Mouse (Mus musculus): ENCODE results near the gene Atg101. TPM values are rescaled to one million over a fixed set of nuclear protein-coding genes. Genes with fewer than 3 reads are reported as not detected.
A peak's percentile ranks its signal among the peaks of the same experiment; 100 is the strongest.

Gene Atg101
- total RNA-seq, 1 experiment from 2014 or later, result 59.4 TPM

- ATAC-seq (replicated peaks in 1 of 2; ENCODE audit: insufficient read depth in 1 of 2, low FRiP score in 2 of 2, low TSS enrichment in 1 of 2, low read depth in 1 of 2, poor library complexity in 2 of 2, severe bottlenecking in 2 of 2), result no peak
Measured at GRCm38 (mm10) chr15:101271513-101271912, 12.6 kb upstream of the Atg101 start.

DNA sequence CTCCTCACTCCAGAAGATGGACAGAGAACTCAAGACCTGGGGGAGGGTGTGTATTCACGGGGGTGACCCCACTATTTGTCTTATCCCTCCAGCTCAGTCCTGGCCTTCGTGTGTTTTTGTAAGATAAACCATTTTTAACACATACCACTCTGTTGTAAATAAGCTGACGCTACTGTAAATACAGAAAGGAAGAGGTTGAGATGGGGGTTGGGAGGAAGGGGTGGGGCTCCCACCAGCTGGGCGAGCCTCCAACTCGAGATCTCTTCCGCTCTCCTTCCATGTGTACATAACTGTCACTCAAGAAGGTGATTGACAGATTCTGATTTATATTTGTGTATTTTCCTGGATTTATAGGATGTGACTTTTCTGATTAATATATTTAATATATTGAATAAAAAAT, 9.7 kb upstream of the Atg101 start:
- ATAC-seq (replicated peaks in 1 of 2; ENCODE audit: insufficient read depth in 1 of 2, low FRiP score in 2 of 2, low TSS enrichment in 1 of 2, low read depth in 1 of 2, poor library complexity in 2 of 2, severe bottlenecking in 2 of 2), result no peak

GRCm38 (mm10) chr15:101277351-101277899, 6.6 kb upstream of the Atg101 start:
- no peak for ATAC-seq (replicated peaks in 1 of 2; ENCODE audit: insufficient read depth in 1 of 2, low FRiP score in 2 of 2, low TSS enrichment in 1 of 2, low read depth in 1 of 2, poor library complexity in 2 of 2, severe bottlenecking in 2 of 2)

DNA sequence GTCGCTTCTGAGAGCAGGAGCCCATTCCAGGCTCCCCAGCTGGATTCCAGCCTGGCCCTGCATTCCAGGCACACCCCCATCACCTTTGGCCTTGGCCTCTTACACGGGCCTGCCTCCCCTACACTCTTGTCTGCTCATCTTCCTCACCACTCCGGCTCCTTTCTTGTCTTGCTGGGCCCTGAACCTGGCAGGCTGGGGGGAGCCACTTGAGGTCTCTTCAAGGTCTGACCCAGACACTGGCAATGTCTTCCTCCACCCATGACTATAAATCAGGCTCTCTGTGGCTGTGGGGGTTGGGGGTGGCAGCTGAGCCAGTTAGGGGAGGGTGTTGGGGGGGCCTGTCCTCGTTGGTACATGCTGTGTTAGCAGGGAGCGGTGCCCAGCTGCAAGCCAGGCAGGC, 5.5 kb upstream of the Atg101 start:
- no peak for ATAC-seq (replicated peaks in 1 of 2; ENCODE audit: insufficient read depth in 1 of 2, low FRiP score in 2 of 2, low TSS enrichment in 1 of 2, low read depth in 1 of 2, poor library complexity in 2 of 2, severe bottlenecking in 2 of 2)

- no peak for ATAC-seq (replicated peaks in 1 of 2; ENCODE audit: insufficient read depth in 1 of 2, low FRiP score in 2 of 2, low TSS enrichment in 1 of 2, low read depth in 1 of 2, poor library complexity in 2 of 2, severe bottlenecking in 2 of 2)
Measured at GRCm38 (mm10) chr15:101279430-101279999, 4.6 kb upstream of the Atg101 start.

DNA sequence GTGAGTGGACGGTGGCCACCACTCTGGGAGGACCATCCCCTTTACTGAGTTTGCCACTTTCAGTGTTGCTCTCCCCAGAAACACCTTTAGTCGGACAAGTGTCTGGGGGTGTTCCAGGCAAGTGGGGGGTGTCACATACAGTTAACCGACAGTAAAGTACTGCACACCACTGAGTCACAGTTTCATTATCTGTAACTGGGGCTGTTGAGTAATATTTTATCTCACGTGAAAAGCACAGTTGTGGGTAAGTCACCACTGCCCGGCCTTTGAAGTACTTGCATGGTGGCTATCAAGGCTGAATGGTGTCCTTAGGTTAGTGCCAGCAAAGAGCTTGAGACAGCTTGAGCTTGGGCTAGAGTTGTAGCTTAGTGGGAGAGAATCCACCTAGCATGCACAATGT, 1.6 kb upstream of the Atg101 start:
- no peak for ATAC-seq (replicated peaks in 1 of 2; ENCODE audit: insufficient read depth in 1 of 2, low FRiP score in 2 of 2, low TSS enrichment in 1 of 2, low read depth in 1 of 2, poor library complexity in 2 of 2, severe bottlenecking in 2 of 2)

DNA sequence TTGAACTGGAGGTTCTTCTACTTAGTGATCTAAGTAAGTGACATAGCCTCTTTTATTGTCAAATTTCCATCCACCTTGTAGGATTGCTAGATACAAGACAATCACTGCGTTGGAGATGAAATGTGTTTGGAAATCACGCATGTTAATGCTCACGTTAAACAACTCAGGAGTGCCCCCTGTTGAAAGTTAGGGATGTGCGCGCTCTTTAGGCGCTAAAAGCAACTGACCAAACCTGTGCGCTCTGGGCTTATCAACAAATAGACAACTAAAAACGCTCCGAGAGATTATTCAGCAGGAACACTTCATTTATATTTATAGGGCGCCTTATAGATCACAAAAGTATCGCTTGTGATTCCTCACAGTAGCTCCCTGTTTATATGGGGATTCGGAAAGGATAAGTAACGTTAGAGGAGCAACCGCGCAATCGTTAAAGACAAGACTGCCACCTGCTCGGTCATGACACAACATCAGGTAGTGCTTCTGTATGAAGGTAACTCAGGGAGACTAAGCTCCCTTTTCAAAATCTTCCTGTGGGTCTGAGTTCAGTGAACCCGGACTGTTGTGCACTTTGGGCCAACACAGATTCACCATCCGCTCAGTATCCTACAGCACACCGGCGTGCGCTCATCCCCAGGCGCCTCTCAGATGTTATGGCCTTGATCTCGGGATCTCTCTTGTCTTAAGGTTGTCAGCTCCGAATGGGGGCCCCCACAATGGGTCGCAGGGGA, 725 bp upstream of the Atg101 start:
- ATAC-seq (replicated peaks in 1 of 2; ENCODE audit: insufficient read depth in 1 of 2, low FRiP score in 2 of 2, low TSS enrichment in 1 of 2, low read depth in 1 of 2, poor library complexity in 2 of 2, severe bottlenecking in 2 of 2), result peak; percentile 41 to 43; a peak in 1 of 4 replicates

GRCm38 (mm10) chr15:101286129-101286770, 2.2 kb downstream of the Atg101 start:
- ATAC-seq (replicated peaks in 1 of 2; ENCODE audit: insufficient read depth in 1 of 2, low FRiP score in 2 of 2, low TSS enrichment in 1 of 2, low read depth in 1 of 2, poor library complexity in 2 of 2, severe bottlenecking in 2 of 2), result peak in 1 of 2 experiments; percentile 44; a peak in 1 of 4 replicates

DNA sequence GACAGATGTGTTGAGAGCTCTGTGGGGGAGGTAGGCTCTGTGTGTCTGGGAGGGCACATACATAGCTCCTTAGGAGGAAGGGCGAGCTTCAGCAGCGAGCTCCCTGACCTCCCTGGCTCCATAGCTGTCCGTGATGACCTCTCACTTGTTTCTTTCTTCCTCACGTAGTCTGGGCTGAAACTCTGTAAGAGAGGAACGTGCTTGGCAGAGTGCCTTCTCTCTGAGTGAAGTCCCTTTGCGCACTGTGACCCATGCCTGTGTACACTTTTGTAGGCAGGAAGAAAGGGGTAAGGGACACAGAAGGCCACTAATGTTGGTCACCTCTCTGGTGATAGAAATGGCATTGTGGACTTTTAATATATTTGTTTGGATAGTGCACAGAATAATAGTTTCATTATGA, 3.3 kb downstream of the Atg101 start:
- ATAC-seq (replicated peaks in 1 of 2; ENCODE audit: insufficient read depth in 1 of 2, low FRiP score in 2 of 2, low TSS enrichment in 1 of 2, low read depth in 1 of 2, poor library complexity in 2 of 2, severe bottlenecking in 2 of 2), result no peak

DNA sequence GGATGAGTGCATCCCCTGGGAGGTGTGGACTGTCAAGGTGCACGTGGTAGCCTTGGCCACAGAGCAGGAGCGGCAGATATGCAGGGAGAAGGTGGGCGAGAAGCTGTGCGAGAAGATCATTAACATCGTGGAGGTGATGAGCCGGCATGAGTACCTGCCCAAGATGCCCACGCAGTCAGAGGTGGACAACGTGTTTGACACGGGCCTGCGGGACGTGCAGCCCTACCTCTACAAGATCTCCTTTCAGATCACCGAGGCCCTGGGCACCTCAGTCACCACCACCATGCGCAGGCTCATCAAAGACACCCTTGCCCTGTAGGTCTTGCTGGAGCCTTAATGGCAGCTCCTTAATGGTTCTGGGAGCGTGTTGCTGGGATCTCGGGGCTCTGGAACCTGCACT, 6.3 kb downstream of the Atg101 start:
- ATAC-seq (replicated peaks in 1 of 2; ENCODE audit: insufficient read depth in 1 of 2, low FRiP score in 2 of 2, low TSS enrichment in 1 of 2, low read depth in 1 of 2, poor library complexity in 2 of 2, severe bottlenecking in 2 of 2), result no peak

DNA sequence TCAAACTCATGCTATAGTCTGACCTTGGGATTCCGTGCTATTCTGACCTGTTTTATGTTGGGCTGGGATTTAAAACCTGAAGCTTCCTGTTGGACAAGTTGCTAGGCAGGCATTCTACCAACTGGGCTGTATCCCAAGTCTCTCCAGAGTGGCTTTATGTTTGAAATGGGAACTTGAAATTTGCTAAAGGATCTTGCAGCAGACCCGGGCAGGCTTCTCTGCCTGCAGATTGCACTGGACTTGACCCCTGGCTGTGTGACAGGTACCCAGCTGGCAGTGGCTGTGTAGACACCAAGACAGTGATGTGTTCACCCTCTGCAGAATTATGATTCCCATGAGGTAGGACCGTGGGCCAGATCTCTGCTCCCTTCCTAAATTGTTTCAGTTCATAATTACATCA, 7.9 kb downstream of the Atg101 start:
- no peak for ATAC-seq (replicated peaks in 1 of 2; ENCODE audit: insufficient read depth in 1 of 2, low FRiP score in 2 of 2, low TSS enrichment in 1 of 2, low read depth in 1 of 2, poor library complexity in 2 of 2, severe bottlenecking in 2 of 2)

- ATAC-seq (replicated peaks in 1 of 2; ENCODE audit: insufficient read depth in 1 of 2, low FRiP score in 2 of 2, low TSS enrichment in 1 of 2, low read depth in 1 of 2, poor library complexity in 2 of 2, severe bottlenecking in 2 of 2), result no peak
Measured at GRCm38 (mm10) chr15:101293025-101293621, 9.1 kb downstream of the Atg101 start, which contains the start of gene 6030408B16Rik. Gene 6030408B16Rik, plus strand, starts transcription at chr15:101293212.

DNA sequence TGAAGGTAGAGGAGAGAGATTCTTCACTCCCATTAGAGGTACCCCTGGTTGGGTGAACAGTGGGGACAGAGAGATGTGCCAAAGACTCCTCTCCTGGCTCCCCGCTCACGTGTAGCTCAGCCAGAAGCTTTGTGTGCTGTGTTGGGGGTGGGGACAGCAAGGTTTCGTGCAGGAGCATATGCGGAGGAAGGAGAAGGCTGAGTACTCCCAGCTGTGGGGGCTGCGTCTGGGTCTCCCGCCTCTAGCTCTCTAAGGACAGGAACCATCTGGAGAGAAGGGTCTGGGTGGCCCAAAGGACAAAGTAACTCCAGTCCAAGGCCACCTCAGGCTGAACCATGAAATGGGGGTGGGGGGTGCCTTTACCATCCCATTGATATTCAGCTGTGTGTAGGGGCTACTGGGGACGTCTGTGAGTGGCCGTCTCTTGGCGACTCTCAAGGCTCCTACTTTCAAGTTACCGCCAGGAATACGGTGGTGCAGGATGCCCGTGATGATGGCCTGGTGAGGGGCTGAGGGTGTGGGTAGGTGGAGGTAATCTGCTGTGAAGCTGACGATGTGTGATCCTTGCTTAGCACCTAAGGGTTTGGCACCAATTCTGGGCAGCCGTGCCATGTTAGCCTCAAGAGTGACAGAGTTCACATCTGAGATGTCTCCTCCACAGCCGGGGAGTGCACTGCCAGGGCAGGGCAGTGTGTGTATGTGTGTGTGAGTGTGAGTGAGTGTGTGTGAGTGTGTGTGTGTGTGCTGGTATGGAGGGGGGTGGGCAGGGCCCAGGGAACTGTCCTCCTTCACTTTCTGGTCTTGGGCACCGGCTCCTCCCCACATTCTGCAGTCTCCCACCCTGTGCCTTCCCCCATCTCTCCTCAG, 10.2 kb downstream of the Atg101 start:
- ATAC-seq (replicated peaks in 1 of 2; ENCODE audit: insufficient read depth in 1 of 2, low FRiP score in 2 of 2, low TSS enrichment in 1 of 2, low read depth in 1 of 2, poor library complexity in 2 of 2, severe bottlenecking in 2 of 2), result no peak

DNA sequence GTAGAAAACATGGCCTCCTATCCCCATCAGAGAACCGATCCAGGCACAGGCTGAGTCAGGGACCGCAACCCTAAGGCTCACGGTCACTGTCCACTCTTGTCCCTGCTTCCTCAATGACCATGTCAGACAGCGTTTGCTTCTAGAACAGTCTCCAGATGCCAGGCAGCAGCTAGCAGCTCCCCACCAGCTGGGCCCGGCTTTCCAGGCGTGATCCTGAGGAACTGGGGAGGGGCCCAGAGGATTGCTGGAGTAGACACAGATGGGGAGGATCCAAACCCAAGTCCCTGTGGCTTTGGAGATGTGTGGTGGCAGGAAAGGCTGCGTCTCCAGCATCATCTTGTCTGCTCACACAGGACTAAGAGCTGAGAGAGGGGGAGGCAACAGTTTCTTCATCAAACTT, 11.0 kb downstream of the Atg101 start:
- no peak for ATAC-seq (replicated peaks in 1 of 2; ENCODE audit: insufficient read depth in 1 of 2, low FRiP score in 2 of 2, low TSS enrichment in 1 of 2, low read depth in 1 of 2, poor library complexity in 2 of 2, severe bottlenecking in 2 of 2)

DNA sequence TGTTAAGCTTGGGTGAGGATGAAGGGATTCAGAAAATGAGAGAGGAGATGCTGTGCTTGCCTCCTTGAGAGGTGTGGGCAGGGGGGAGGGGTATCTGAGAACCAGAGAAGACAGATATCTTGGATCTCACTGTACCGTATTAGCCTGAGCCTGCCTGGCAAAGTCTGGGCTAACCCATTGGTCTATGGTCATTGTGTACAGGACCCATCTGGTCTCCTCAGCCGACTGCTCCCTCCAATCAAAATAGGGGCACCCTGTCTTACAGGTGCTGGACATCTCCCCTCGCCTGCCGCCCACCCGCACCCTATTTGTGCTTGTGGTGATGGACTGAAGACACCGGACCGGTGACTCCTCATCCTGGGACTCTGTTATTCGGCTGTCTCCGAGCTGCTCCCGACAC, 11.5 kb downstream of the Atg101 start:
- ATAC-seq (replicated peaks in 1 of 2; ENCODE audit: insufficient read depth in 1 of 2, low FRiP score in 2 of 2, low TSS enrichment in 1 of 2, low read depth in 1 of 2, poor library complexity in 2 of 2, severe bottlenecking in 2 of 2), result no peak

- no peak for ATAC-seq (replicated peaks in 1 of 2; ENCODE audit: insufficient read depth in 1 of 2, low FRiP score in 2 of 2, low TSS enrichment in 1 of 2, low read depth in 1 of 2, poor library complexity in 2 of 2, severe bottlenecking in 2 of 2)
Measured at GRCm38 (mm10) chr15:101296091-101296490, 12.0 kb downstream of the Atg101 start.

DNA sequence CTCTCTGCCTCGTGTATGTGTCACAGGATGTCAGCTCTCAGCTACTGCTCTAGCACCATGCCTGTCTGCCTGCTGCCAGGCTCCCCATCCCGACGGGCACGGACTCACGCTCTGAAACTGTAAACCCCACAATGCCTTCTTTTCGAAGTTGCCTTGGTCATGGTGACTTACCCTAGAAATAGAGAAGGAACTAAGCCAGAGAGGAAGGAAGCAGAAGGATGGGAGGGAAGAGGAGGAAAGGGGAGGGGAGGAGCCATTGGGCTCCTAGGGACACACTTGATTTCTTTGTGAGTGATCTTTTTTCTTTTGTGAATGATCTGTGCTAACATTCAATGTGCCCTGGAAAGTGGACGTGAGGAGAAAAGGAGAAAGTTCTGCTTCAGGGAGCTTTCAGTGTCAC, 13.9 kb downstream of the Atg101 start:
- ATAC-seq (replicated peaks in 1 of 2; ENCODE audit: insufficient read depth in 1 of 2, low FRiP score in 2 of 2, low TSS enrichment in 1 of 2, low read depth in 1 of 2, poor library complexity in 2 of 2, severe bottlenecking in 2 of 2), result peak; percentile 49 to 66
